Mouse (Mus musculus) liver, embryonic 14.5 days (tissue): Measurements from ENCODE around the gene Bzw2.

Experiments
- CTCF ChIP-seq: IDR thresholded peaks from 2 replicates; pipeline ENCODE4 v1.5.1; 2016; ENCODE audit warnings: antibody characterized with exemption, low read depth, control low read depth
- EP300 ChIP-seq: IDR thresholded peaks from 2 replicates; pipeline ENCODE4 v1.6.1; 2016; ENCODE audit warnings: antibody characterized with exemption, low read depth

- TF ChIP-seq CTCF (no peak), EP300 (no peak)
Observed at GRCm38 (mm10) chr12:36207072-36207799, 49.4 kb upstream of the Bzw2 start.
